Mouse (Mus musculus) CH12.LX (cell line): ENCODE measurements at regions not wholly inside any gene's neighbourhood (a gene's known extent, or its start where the extent isn't known, plus 50 kb on each side); places are given as distances from the start of the nearest gene placed in this dataset.

Experiments
- DNase-seq: peaks from one replicate; pipeline ENCODE4 v3.0.0-alpha.2; 2013; ENCODE audit errors: extremely low read depth
- H3K27ac ChIP-seq: 2 replicates; pipeline ENCODE4 v1.5.1; 2012; ENCODE audit warnings: low read depth, mild to moderate bottlenecking, control low read depth, moderate library complexity; ENCODE audit not compliant: insufficient read depth
- H3K27me3 ChIP-seq: replicated peaks from 2 replicates; pipeline ENCODE3; 2012; ENCODE audit warnings: inconsistent platforms
- H3K36me3 ChIP-seq, 2 experiments: replicated peaks in 1 of 2; 2 replicates each; pipeline versions ENCODE3 to v1.6.1; 2012; ENCODE audit warnings: inconsistent platforms in 1 of 2, low read length in 1 of 2, mild to moderate bottlenecking in 1 of 2, mixed read lengths in 1 of 2, moderate library complexity in 1 of 2; ENCODE audit not compliant: control insufficient read depth in 1 of 2, insufficient read depth in 1 of 2
- H3K4me1 ChIP-seq, 2 experiments: 2 replicates each; pipeline ENCODE4 v1.6.1; 2012; ENCODE audit warnings: inconsistent platforms in 1 of 2, moderate library complexity in 1 of 2; ENCODE audit not compliant: insufficient read depth in 2 of 2, control insufficient read depth in 1 of 2
- H3K4me2 ChIP-seq: 2 replicates; pipeline ENCODE4 v1.6.1; 2012; ENCODE audit warnings: low read depth, mild to moderate bottlenecking, control low read depth; ENCODE audit not compliant: poor library complexity, insufficient read depth, severe bottlenecking
- H3K4me3 ChIP-seq, 3 experiments: fragments of 150-350 bp in 1 of 3; sonication (generic) in 1 of 3; replicated peaks in 1 of 3; 2 replicates each; pipeline versions ENCODE3 to v1.5.1; 2011 to 2012; ENCODE audit warnings: low read depth in 2 of 3, low read length in 2 of 3, mild to moderate bottlenecking in 2 of 3, moderate library complexity in 2 of 3, control low read depth in 1 of 3, improper control_type of control experiment in 1 of 3, inconsistent platforms in 1 of 3, mixed read lengths in 1 of 3; ENCODE audit not compliant: poor library complexity in 1 of 3
- H3K79me2 ChIP-seq: replicated peaks from 2 replicates; pipeline ENCODE4 v1.6.1; 2012; ENCODE audit warnings: mild to moderate bottlenecking, moderate library complexity; ENCODE audit not compliant: control insufficient read depth, poor library complexity, insufficient read depth, severe bottlenecking; ENCODE audit errors: extremely low read depth
- H3K9ac ChIP-seq: 2 replicates; pipeline ENCODE4 v1.6.1; 2012; ENCODE audit warnings: low read depth, mild to moderate bottlenecking, control low read depth, moderate library complexity; ENCODE audit not compliant: insufficient read depth
- H3K9me3 ChIP-seq: replicated peaks from 2 replicates; pipeline ENCODE3; 2012; ENCODE audit warnings: low read length, inconsistent platforms, mixed read lengths
- BHLHE40 ChIP-seq: IDR thresholded peaks from 2 replicates; pipeline ENCODE4 v1.6.1; 2011; ENCODE audit warnings: mild to moderate bottlenecking, low read depth, low read length, improper control_type of control experiment
- CHD2 ChIP-seq: IDR thresholded peaks from 2 replicates; pipeline ENCODE4 v1.6.1; 2011; ENCODE audit warnings: low read length, improper control_type of control experiment
- CTCF ChIP-seq, 2 experiments: IDR thresholded peaks in 1 of 2; conservative IDR thresholded peaks in 1 of 2; 2 replicates each; pipeline ENCODE4 v1.5.1; 2011 to 2012; ENCODE audit warnings: low read depth in 2 of 2, low read length in 2 of 2, improper control_type of control experiment in 1 of 2, inconsistent platforms in 1 of 2, mild to moderate bottlenecking in 1 of 2, moderate library complexity in 1 of 2
- E2F4 ChIP-seq: IDR thresholded peaks from 2 replicates; pipeline ENCODE4 v1.6.1; 2011; ENCODE audit warnings: low read depth, low read length, improper control_type of control experiment; ENCODE audit not compliant: insufficient replicate concordance
- ELF1 ChIP-seq: IDR thresholded peaks from 2 replicates; pipeline ENCODE4 v1.6.1; 2014; ENCODE audit warnings: low read depth, mild to moderate bottlenecking, inconsistent platforms, low read length, improper control_type of control experiment
- EP300 ChIP-seq: IDR thresholded peaks from 2 replicates; pipeline ENCODE4 v1.6.1; 2011; ENCODE audit warnings: low read length, improper control_type of control experiment
- GABPA ChIP-seq: IDR thresholded peaks from 2 replicates; pipeline ENCODE4 v1.6.1; 2012; ENCODE audit warnings: low read depth, low read length, improper control_type of control experiment, inconsistent platforms; ENCODE audit not compliant: insufficient replicate concordance
- IRF4 ChIP-seq: IDR thresholded peaks from 2 replicates; pipeline ENCODE4 v1.6.1; 2014; ENCODE audit warnings: low read depth, mild to moderate bottlenecking, inconsistent platforms, low read length, improper control_type of control experiment
- JUND ChIP-seq: conservative IDR thresholded peaks from 2 replicates; pipeline ENCODE4 v1.6.1; 2011; ENCODE audit warnings: low read depth, low read length, improper control_type of control experiment
- KAT2A ChIP-seq: IDR thresholded peaks from 2 replicates; pipeline ENCODE4 v1.6.1; 2012; ENCODE audit warnings: low read length, improper control_type of control experiment, inconsistent platforms; ENCODE audit not compliant: insufficient replicate concordance
- MEF2A ChIP-seq: IDR thresholded peaks from 2 replicates; pipeline ENCODE4 v1.6.1; 2014; ENCODE audit warnings: low read depth, mild to moderate bottlenecking, inconsistent platforms, low read length, improper control_type of control experiment, borderline replicate concordance
- MXI1 ChIP-seq: IDR thresholded peaks from 2 replicates; pipeline ENCODE4 v1.6.1; 2011; ENCODE audit warnings: mild to moderate bottlenecking, low read depth, low read length, improper control_type of control experiment
- MYC ChIP-seq: IDR thresholded peaks from 2 replicates; pipeline ENCODE4 v1.6.1; 2011; ENCODE audit warnings: low read depth, mild to moderate bottlenecking, improper control_type of control experiment, low read length
- NELFE ChIP-seq: IDR thresholded peaks from 2 replicates; pipeline ENCODE4 v1.6.1; 2011; ENCODE audit warnings: low read depth, low read length, improper control_type of control experiment
- NRF1 ChIP-seq: IDR thresholded peaks from 2 replicates; pipeline ENCODE4 v1.6.1; 2014; ENCODE audit warnings: low read depth, mild to moderate bottlenecking, inconsistent platforms, low read length, improper control_type of control experiment, moderate library complexity
- POLR2AphosphoS2 ChIP-seq: IDR thresholded peaks from 2 replicates; pipeline ENCODE4 v1.6.1; 2011; ENCODE audit warnings: low read depth, low read length, improper control_type of control experiment
- RCOR1 ChIP-seq: conservative IDR thresholded peaks from 2 replicates; pipeline ENCODE4 v1.6.1; 2012; ENCODE audit warnings: low read depth, mild to moderate bottlenecking, inconsistent platforms, low read length, improper control_type of control experiment
- SMC3 ChIP-seq: IDR thresholded peaks from 2 replicates; pipeline ENCODE4 v1.6.1; 2011; ENCODE audit warnings: low read depth, low read length, improper control_type of control experiment
- USF1 ChIP-seq: IDR thresholded peaks from 2 replicates; pipeline ENCODE4 v1.6.1; 2014; ENCODE audit warnings: low read depth, mild to moderate bottlenecking, inconsistent platforms, low read length, improper control_type of control experiment
- dilution Hi-C: fragments of 300-500 bp; cut with MboI; formaldehyde crosslinking; loops from 2 replicates; pipeline ENCODE4 v1.14.3; 2020; ENCODE audit warnings: low sequenced_read_pairs; ENCODE audit not compliant: extremely low pct_unique_long_range_greater_than_20kb, extremely low pct_ligation_motif_present
- in situ Hi-C: fragments of 300-500 bp; cut with MboI; formaldehyde crosslinking; loops from 3 replicates; pipeline ENCODE4 v1.14.3; 2019; ENCODE audit warnings: low sequenced_read_pairs, low pct_ligation_motif_present, low pct_unique_long_range_greater_than_20kb, mixed read lengths

DNA sequence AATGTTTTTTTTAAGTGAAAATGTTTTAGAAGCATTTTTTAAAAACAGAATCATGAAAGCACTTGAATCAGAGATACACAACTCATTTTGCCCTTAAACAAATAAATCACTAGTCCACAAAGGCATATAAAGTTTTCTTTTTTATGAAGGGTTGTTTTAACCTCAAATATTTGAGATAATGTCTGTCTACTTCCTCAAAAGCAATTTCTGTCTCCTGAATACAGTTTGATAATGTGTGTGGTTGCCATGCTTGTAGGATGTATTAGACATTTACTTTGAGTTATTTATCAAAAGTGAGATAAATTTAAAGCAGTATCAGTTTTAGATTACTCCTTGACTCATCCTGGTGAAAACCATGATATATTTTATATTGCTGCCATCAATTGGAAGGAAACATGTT is 102.6 kb downstream of the 4933402N22Rik start:
- Histone ChIP-seq H3K4me2 (no peak overlapping the region), H3K4me1 (no peaks in the 10 kb centered on the region), H3K27ac (no peak overlapping the region), H3K9me3 (peaks cover 5% of the 10 kb centered on the region), H3K4me3 (no peak overlapping the region), H3K79me2 (no peaks in the 10 kb centered on the region), H3K36me3 (no peaks in the 10 kb centered on the region), H3K27me3 (no peaks in the 10 kb centered on the region), H3K9ac (no peak overlapping the region)
- in situ Hi-C loops (no loop called here), dilution Hi-C loops (no loop called here)
- no peak for DNase-seq
- TF ChIP-seq MEF2A (no peak), NELFE (no peak), CHD2 (no peak), SMC3 (no peak)

DNA sequence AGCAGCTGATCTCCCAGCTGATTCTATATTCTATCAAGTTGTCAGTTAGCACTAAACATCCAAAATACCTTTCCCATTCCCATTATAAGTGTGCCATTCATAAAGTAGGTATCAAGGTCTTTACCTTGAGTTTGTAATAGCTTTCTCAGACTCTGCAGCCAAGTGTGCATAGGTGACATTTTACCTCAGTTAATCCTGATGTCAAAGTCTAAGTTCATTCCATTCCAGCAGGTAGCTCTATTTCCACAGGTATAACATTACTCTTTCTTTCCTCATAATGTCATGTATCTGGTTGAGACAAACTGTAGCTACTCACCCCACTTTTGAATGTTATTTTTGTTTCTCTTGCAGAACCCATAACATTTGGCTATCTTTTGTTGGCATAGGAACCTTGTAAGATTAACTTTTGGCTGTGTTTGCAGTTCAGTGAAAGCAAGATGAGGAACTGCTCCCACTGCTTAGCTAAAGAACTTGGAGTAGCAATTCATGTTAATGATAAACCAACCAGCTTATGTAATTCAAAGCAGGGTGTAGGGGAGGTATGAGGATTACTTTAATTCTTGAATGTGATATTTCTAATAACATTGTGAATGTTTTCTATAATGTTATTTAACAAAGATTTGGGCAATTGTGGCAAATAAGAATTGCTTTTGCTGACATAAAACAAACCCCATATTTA is 107.0 kb downstream of the 4933402N22Rik start:
- Histone ChIP-seq H3K27me3 (no peaks in the 10 kb centered on the region), H3K36me3 (no peaks in the 10 kb centered on the region), H3K4me1 (no peaks in the 10 kb centered on the region), H3K4me2 (no peak overlapping the region), H3K9me3 (peaks cover 10% of the 10 kb centered on the region), H3K27ac (no peak overlapping the region), H3K4me3 (no peak overlapping the region), H3K79me2 (no peaks in the 10 kb centered on the region), H3K9ac (no peak overlapping the region)
- TF ChIP-seq POLR2AphosphoS2 (no peak), MXI1 (no peak), IRF4 (no peak), ELF1 (no peak), KAT2A (no peak), BHLHE40 (no peak), CHD2 (no peak), GABPA (no peak), RCOR1 (no peak), CTCF (conservative IDR thresholded peaks at IDR 0.05 in 1 of 2, IDR thresholded peaks at IDR 0.05 in 1 of 2; ENCODE audit: low read depth in 2 of 2, low read length in 2 of 2) (no peak), NRF1 (no peak), E2F4 (no peak), JUND (no peak), USF1 (no peak), EP300 (no peak), MYC (no peak)
- dilution Hi-C loops (no loop called here), in situ Hi-C loops (loop anchor here (25.0 kb wide), 1 partner anchor 1363 kb away; no protein-coding TSS in a partner anchor)
- DNase-seq: no peak
